Mouse (Mus musculus) liver, embryonic 13.5 days (tissue): ENCODE measurements at regions not wholly inside any gene's neighbourhood (a gene's known extent, or its start where the extent isn't known, plus 50 kb on each side); places are given as distances from the start of the nearest gene placed in this dataset.
"Not testable (repeated sequence)": the region's sequence is repeated elsewhere in the genome, so short reads cannot be mapped to it uniquely, and the experiment has no call there.

Experiments used
- ATAC-seq: fragments of 200-750 bp; cut with Nextera tagmentation; 2 replicates; pipeline ENCODE4 v1.8.0; 2017; ENCODE audit warnings: low read depth, mild to moderate bottlenecking, moderate number of reproducible peaks, moderate library complexity
- DNase-seq: peaks from one replicate; pipeline ENCODE4 v3.0.0; 2022
- H3K27ac ChIP-seq: fragments of 300-500 bp; sonication (generic); 2 replicates; pipeline ENCODE4 v1.5.1; 2015; ENCODE audit warnings: moderate library complexity, mild to moderate bottlenecking, inconsistent platforms
- H3K27me3 ChIP-seq: fragments of 300-500 bp; sonication (generic); 2 replicates; pipeline ENCODE4 v1.6.1; 2015; ENCODE audit warnings: mild to moderate bottlenecking, inconsistent platforms
- H3K36me3 ChIP-seq: fragments of 300-500 bp; sonication (generic); 2 replicates; pipeline ENCODE4 v1.6.1; 2015; ENCODE audit warnings: mild to moderate bottlenecking, inconsistent platforms
- H3K4me1 ChIP-seq: fragments of 300-500 bp; sonication (generic); replicated peaks from 2 replicates; pipeline ENCODE4 v1.6.1; 2015; ENCODE audit warnings: inconsistent platforms
- H3K4me2 ChIP-seq: fragments of 300-500 bp; sonication (generic); 2 replicates; pipeline ENCODE4 v1.6.1; 2015; ENCODE audit warnings: inconsistent platforms, mild to moderate bottlenecking, moderate library complexity
- H3K4me3 ChIP-seq: fragments of 300-500 bp; sonication (generic); replicated peaks from 2 replicates; pipeline ENCODE4 v1.5.1; 2015; ENCODE audit warnings: mild to moderate bottlenecking, inconsistent platforms
- H3K9ac ChIP-seq: fragments of 300-500 bp; sonication (generic); 2 replicates; pipeline ENCODE4 v1.6.1; 2015; ENCODE audit warnings: mild to moderate bottlenecking, inconsistent platforms
- H3K9me3 ChIP-seq: fragments of 300-500 bp; sonication (generic); replicated peaks from 2 replicates; pipeline ENCODE4 v1.6.1; 2016; ENCODE audit warnings: inconsistent platforms
- WGBS: fragments of 180-500 bp; shearing (Covaris S2); methylation state at CpG from one replicate; pipeline ENCODE4 v1.1.7; 2015; ENCODE audit not compliant: insufficient replicate concordance; 5-methylcytosine and 5-hydroxymethylcytosine counted together

GRCm38 (mm10) chr16:30709975-30710374 is 110.5 kb downstream of the Fam43a start:
- ATAC-seq: no peak
- WGBS: 41% methylated on average over 2 of the region's 2 CpGs
- Histone ChIP-seq H3K27ac (no peak overlapping the region), H3K9me3 (no peaks in the 10 kb centered on the region), H3K4me1 (no peaks in the 10 kb centered on the region), H3K9ac (no peak overlapping the region), H3K4me2 (no peak overlapping the region), H3K27me3 (no peaks in the 10 kb centered on the region), H3K36me3 (no peaks in the 10 kb centered on the region), H3K4me3 (no peak overlapping the region)
- DNase-seq: no peak

- Histone ChIP-seq H3K36me3 (no peaks in the 10 kb centered on the region), H3K9ac (no peak overlapping the region), H3K9me3 (no peaks in the 10 kb centered on the region), H3K27me3 (no peaks in the 10 kb centered on the region), H3K27ac (no peak overlapping the region), H3K4me1 (no peaks in the 10 kb centered on the region), H3K4me3 (no peak overlapping the region), H3K4me2 (no peak overlapping the region)
- ATAC-seq (no peak), DNase-seq (no peak)
- WGBS: 67% methylated on average over 6 of the region's 6 CpGs
These were observed 113.0 kb downstream of the Fam43a start for GRCm38 (mm10) chr16:30712570-30712969.

GRCm38 (mm10) chr16:30717577-30717976 is 118.1 kb downstream of the Fam43a start:
- not testable (repeated sequence) for H3K9me3 ChIP-seq, H3K4me2 ChIP-seq, H3K4me3 ChIP-seq, DNase-seq, H3K36me3 ChIP-seq, H3K4me1 ChIP-seq, H3K27me3 ChIP-seq, H3K9ac ChIP-seq, H3K27ac ChIP-seq, ATAC-seq

- Histone ChIP-seq H3K27me3 (no peaks in the 10 kb centered on the region), H3K4me3 (no peak overlapping the region), H3K36me3 (no peaks in the 10 kb centered on the region), H3K4me1 (0 out of 2 replicates have a peak, but pooled peaks cover 3% of the 10 kb centered on the region), H3K9ac (no peak overlapping the region), H3K9me3 (no peaks in the 10 kb centered on the region), H3K4me2 (no peak overlapping the region), H3K27ac (no peak overlapping the region)
- ATAC-seq (no peak), DNase-seq (no peak)
- WGBS: 59% methylated on average over 6 of the region's 6 CpGs
These were observed 121.3 kb downstream of the Fam43a start for GRCm38 (mm10) chr16:30720791-30721190.

GRCm38 (mm10) chr16:30721223-30721622 is 121.7 kb downstream of the Fam43a start:
- no peak for ATAC-seq
- Histone ChIP-seq H3K4me3 (no peak overlapping the region), H3K36me3 (no peaks in the 10 kb centered on the region), H3K9ac (no peak overlapping the region), H3K9me3 (no peaks in the 10 kb centered on the region), H3K4me1 (0 out of 2 replicates have a peak, but pooled peaks cover 3% of the 10 kb centered on the region), H3K27me3 (no peaks in the 10 kb centered on the region), H3K4me2 (no peak overlapping the region), H3K27ac (no peak overlapping the region)
- DNase-seq: no peak

GRCm38 (mm10) chr16:30722372-30722771 is 122.8 kb downstream of the Fam43a start:
- Histone ChIP-seq H3K9me3 (no peaks in the 10 kb centered on the region), H3K27me3 (no peaks in the 10 kb centered on the region), H3K4me3 (no peak overlapping the region), H3K4me1 (0 out of 2 replicates have a peak, but pooled peaks cover 3% of the 10 kb centered on the region), H3K4me2 (no peak overlapping the region), H3K9ac (no peak overlapping the region), H3K36me3 (no peaks in the 10 kb centered on the region), H3K27ac (no peak overlapping the region)
- no peak for ATAC-seq
- 45% methylated on average over 3 of the region's 3 CpGs for WGBS
- no peak for DNase-seq

GRCm38 (mm10) chr16:30724591-30724990 is 125.1 kb downstream of the Fam43a start:
- no peak for ATAC-seq
- 86% methylated on average over 1 of the region's 1 CpGs for WGBS

GRCm38 (mm10) chr16:30732770-30733415 is 133.4 kb downstream of the Fam43a start:
- Histone ChIP-seq H3K9me3 (no peaks in the 10 kb centered on the region), H3K9ac (no peak overlapping the region), H3K36me3 (no peaks in the 10 kb centered on the region), H3K4me3 (no peak overlapping the region), H3K4me1 (peaks cover 20% of the 10 kb centered on the region), H3K27me3 (no peaks in the 10 kb centered on the region), H3K4me2 (no peak overlapping the region), H3K27ac (no peak overlapping the region)
- WGBS: 24% methylated on average over 9 of the region's 9 CpGs
- ATAC-seq: no peak
- no peak for DNase-seq

More at GRCm38 (mm10) chr16:30724591-30724990, 125.1 kb downstream of the Fam43a start:
- H3K27me3 ChIP-seq: no peaks in the 10 kb centered on the region
- H3K27ac ChIP-seq: no peak overlapping the region
- H3K9ac ChIP-seq: no peak overlapping the region
- H3K4me2 ChIP-seq: no peak overlapping the region
- no peak for DNase-seq
- H3K4me3 ChIP-seq: no peak overlapping the region
- H3K9me3 ChIP-seq: no peaks in the 10 kb centered on the region
- H3K4me1 ChIP-seq: no peaks in the 10 kb centered on the region
- no peaks in the 10 kb centered on the region for H3K36me3 ChIP-seq

GRCm38 (mm10) chr16:30733478-30733877 is 134.0 kb downstream of the Fam43a start:
- DNase-seq (no peak), ATAC-seq (no peak)
- Histone ChIP-seq H3K4me1 (peaks cover 20% of the 10 kb centered on the region), H3K27ac (no peak overlapping the region), H3K36me3 (no peaks in the 10 kb centered on the region), H3K9me3 (no peaks in the 10 kb centered on the region), H3K9ac (no peak overlapping the region), H3K27me3 (no peaks in the 10 kb centered on the region), H3K4me2 (no peak overlapping the region), H3K4me3 (no peak overlapping the region)
- WGBS: 48% methylated on average over 11 of the region's 11 CpGs

- H3K4me3 ChIP-seq: no peak overlapping the region
- H3K4me1 ChIP-seq: peaks cover 25% of the 10 kb centered on the region
- H3K4me2 ChIP-seq: no peak overlapping the region
- no peaks in the 10 kb centered on the region for H3K36me3 ChIP-seq
- H3K9ac ChIP-seq: no peak overlapping the region
- no peak for ATAC-seq
- 52% methylated on average over 3 of the region's 3 CpGs for WGBS
- H3K9me3 ChIP-seq: no peaks in the 10 kb centered on the region
- no peak overlapping the region for H3K27ac ChIP-seq
- no peak for DNase-seq
- H3K27me3 ChIP-seq: no peaks in the 10 kb centered on the region
These were observed 135.8 kb downstream of the Fam43a start for GRCm38 (mm10) chr16:30735360-30735759.

GRCm38 (mm10) chr16:30735969-30736368 is 136.4 kb downstream of the Fam43a start:
- DNase-seq (no peak), ATAC-seq (no peak)
- no peak overlapping the region for H3K9ac ChIP-seq
- WGBS: 46% methylated on average over 7 of the region's 7 CpGs
- H3K4me3 ChIP-seq: no peak overlapping the region
- H3K4me2 ChIP-seq: no peak overlapping the region
- peaks cover 25% of the 10 kb centered on the region for H3K4me1 ChIP-seq
- no peaks in the 10 kb centered on the region for H3K27me3 ChIP-seq
- H3K9me3 ChIP-seq: no peaks in the 10 kb centered on the region
- H3K27ac ChIP-seq: no peak overlapping the region
- H3K36me3 ChIP-seq: no peaks in the 10 kb centered on the region

GRCm38 (mm10) chr16:30736662-30737326 is 137.3 kb downstream of the Fam43a start:
- DNase-seq: no peak
- Histone ChIP-seq H3K4me2 (no peak overlapping the region), H3K27me3 (no peaks in the 10 kb centered on the region), H3K4me1 (peaks cover 25% of the 10 kb centered on the region), H3K9me3 (no peaks in the 10 kb centered on the region), H3K27ac (no peak overlapping the region), H3K36me3 (no peaks in the 10 kb centered on the region), H3K4me3 (no peak overlapping the region), H3K9ac (no peak overlapping the region)
- WGBS: 55% methylated on average over 17 of the region's 17 CpGs
- no peak for ATAC-seq
